Mouse (Mus musculus) cerebellum, adult 18-20 months (tissue): Measurements from ENCODE around the gene Ttll4.

Experiments
- DNase-seq, 2 experiments: peaks; one replicate each; pipeline ENCODE4 v3.0.0; 2021

The Ttll4 gene

DNA sequence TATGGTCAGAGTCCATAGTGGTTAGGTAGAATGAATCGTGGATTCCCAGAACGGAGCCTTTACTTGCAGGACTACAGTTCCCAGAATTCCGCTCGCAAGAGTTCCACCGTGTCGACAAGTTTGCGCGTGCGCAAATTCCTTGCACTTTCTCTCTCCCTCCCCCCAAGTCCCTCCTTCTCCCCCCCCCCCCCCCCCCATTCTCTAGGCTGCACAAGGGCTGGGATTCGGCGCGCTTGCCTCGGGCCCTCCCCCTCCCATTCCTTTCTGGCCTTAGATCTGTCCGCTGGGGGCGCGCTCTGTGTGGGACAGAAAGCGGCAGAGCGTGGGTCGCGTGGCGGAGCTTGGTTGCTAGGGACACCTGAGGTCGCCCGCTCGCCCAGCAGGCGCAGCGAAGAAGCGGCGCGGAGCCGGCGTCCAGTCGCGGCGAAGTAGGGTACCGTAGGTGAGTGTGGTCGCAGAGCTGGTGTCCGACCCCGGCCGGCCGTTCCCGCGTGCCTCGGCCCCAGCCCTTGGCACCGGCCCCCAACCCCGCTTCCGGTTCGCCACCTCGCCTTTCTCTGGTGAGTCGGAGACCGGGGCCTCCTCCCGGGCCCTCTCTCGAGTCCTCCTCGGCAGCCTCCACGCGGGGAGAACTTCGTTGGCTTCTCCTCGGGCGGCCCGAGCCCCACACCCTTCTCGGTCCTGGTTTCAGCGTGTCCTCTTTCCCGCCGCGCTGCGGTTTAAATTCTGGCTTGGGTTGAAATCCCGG lies at the start of gene Ttll4:
TSS of gene Ttll4 (plus strand) at position 298 of the 748 bp plus-strand sequence.
- peak; percentile 97 to 98 for DNase-seq

DNA sequence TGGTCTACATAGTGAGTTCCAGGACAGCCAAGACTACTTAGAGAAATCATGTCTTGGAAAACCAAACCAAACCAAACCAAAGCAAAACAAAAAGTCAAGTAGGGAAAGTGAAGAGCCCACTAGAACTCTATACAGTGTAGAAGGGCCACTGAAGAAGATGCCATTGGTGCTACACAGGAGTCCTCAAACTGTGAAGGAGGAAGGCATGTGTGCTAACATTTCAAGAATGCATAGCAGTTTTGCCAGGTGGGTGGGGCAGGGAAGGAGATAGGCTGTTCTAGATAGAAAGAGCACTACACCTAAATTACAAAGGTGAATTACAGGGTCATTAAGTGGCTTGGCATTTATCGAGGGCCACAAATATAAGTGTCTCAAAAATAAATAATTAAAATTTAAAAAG lies 37.4 kb upstream of the Ttll4 start:
- DNase-seq, result no peak

DNA sequence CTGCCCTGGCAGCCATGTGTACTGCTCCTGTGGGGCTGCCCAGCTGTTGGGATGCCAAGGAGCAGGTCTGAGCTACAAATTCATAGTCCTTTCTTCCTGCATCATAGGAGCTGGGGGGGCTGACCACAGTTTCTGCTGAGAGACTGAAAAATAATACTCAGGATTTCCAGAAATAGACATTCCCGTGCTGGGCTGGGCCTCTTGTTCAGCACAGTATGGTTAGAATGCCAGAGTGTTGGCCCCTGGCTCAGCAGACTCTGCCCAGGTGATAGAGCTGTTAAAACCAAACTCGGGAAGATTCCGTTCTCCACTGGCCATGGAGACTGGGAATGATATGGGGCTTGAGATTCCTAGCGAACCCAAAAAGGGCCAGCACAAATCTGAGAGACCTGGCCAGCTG lies 35.5 kb upstream of the Ttll4 start:
- DNase-seq, result no peak

DNA sequence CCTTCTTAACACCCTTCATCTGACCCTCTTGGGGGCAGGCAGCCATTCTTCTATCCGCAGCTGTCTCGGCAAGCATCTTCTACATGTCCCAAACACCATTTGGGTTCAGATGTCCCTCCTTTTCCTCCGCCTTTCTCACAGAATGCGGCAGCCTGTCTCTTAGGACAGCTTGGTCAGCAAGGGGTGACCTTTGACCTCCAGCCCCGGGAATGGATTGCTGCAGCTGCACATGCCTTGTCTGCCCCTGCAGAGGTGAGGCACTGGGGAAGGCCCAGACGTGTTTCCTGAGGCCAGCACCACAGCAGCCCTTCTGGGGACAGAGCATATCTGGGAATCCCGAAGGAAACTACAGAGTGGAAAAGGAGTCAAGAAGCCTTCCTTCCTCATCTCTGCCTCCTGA lies 33.5 kb upstream of the Ttll4 start:
- DNase-seq, result no peak

DNA sequence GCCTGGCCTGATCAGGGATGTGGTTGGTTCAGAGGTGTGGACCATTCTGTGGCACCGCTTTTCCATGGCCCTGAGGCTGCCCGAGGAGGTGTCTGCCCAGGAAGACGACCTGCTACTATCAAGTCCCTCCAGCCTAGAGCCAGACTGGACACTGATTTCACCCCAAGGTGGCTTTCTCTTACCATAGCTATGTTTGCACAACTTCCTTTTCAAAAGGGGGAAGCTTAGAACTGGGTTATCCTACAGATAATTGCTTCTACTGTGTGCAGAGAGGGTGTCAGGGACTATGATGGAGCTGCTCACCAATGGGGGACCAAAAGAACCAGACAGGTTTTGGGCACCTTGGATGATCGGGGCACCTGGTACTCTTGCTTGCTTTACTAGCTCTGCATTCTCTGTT lies 28.8 kb upstream of the Ttll4 start:
- no peak for DNase-seq

DNA sequence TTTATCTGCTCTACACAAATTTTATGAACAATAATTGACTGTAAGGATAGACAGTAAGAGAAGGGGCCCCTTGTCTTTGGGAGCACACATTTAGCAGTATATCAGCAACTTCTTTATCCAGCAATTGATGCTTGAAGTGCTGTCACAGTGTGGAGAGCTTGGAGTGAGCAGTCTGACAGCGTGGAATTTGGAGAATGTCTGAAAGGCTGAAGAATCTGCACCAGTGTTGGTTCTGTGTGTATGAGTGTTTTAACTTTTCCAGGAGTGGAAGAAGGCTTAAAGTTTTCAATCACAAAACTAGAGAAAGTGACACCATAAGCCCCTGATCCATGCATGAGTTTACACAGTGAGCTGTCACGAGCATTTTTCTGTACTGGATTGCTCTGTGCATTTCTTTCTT lies 18.0 kb upstream of the Ttll4 start:
- no peak for DNase-seq

DNA sequence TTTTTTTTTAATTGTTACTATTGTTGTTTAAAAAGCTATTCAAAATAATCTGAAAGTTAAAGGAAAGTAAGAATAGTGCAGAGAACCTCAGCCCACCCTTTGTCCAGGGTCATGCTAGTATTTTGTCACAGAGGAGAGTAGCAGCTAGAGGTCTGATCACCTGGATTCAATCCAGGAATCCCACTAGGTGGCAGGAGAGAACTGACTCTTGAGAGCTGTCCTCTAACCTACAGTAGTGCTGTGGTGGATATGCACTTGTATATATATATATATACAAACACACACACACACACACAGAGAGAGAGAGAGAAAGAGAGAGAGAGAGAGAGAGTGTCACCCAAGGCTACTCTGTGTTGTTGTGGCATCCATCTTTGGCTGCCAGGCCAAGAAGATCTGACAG lies 17.6 kb upstream of the Ttll4 start:
- DNase-seq, result no peak

DNA sequence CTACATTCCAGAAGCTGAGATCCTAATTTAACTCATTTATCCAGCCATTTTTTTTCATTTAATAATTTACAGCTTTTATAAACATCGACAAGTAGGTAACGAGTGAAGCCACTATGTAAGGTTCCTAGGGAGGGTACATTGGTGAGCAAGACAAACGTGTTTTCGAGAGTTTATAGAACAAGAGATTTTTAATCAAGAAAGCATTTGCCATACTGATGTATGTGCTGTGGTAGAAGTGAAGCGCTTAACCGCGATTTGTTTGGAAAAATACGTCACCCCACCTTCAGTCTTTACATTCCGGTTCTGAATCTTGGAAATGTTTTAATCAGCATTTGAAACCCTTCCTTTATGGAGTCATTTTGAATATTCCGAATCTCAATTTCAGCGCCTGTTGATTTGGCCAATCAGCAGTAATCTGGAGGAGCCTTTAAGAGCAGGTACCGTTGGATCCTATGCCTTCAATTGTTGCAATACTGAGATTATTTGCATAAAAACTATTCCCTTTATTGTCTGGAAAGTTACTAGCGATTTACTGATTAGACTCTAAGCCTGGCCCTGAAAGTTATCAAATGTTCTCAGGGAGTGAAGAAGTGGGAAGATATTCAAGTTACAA lies 814 bp downstream of the Ttll4 start:
- DNase-seq, result no peak

DNA sequence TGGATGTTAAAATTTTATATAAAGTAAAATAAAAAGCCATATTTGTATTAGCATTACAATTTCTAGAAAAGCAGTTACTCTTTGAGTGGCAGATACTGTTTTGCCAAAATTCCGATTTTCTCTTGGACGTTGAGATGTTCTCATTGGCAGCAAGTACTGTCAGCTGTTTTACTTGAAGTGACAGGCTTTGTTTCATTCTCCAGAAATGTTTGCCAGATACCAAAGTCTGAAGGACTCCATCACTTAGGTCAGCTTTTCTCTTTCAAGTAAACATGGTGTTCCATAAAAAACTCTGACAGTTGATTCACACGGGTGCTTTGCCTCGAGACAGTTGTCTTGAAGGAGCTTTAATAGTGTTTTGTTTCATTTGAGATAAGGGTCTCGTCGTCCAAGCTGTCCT lies 3.6 kb downstream of the Ttll4 start:
- no peak for DNase-seq

DNA sequence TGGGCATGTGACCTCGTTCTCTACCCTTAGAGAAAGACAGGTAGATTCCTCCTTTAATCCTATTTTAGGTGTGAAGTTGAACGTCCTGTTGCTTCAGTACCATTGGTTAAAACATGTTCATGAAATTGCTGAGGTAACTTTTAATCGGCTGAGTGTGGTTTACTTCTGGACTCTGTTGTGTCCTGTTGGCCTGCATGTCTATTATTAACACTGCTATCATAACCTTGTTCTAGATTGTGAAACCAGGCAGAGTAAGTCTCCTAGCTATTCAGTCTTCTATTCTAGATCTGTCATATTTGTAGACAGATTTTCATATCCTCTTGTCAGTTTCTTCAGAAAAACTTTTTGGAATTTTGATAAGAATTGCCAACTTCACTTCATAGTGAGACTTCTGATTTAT lies 6.8 kb downstream of the Ttll4 start:
- DNase-seq, result no peak

DNA sequence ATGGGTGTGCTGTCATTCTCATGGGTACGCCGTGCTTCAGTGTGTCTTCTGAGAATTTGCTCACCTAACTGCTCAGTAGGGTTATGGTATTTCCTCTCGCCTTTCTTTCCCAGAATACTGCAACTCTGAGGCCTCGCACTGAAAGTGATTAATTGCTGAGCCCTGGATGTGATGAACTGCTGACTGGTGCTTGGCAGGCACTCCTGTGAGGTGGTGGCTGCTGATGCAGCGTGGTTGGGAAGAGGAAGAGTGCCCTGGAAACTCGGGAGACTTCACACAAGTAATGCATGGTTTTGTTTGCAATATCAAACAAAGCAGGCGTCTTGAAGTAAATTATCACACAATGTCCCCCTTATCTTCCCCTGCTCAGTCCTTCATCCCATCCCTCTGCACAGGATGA lies 11.2 kb downstream of the Ttll4 start:
- no peak for DNase-seq

DNA sequence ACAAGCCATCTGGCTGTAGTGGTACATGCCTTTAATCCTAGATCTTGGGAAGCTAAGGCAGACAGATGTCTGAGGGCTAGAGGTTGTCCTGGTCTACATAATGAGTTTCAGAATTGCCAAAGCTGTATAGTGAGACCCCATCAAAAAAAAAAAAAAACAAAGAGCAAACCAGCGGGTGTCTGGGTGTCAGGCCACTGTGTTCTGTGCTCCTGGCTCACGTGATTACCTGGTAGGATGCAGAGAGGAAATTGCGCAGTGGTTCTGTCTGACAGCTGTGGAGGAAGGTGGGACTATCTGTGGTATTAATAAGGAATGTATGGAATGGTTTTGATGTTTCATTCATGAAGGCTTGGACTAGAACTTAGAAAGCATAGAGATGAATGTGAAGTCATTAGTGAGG lies 15.3 kb downstream of the Ttll4 start:
- no peak for DNase-seq

DNA sequence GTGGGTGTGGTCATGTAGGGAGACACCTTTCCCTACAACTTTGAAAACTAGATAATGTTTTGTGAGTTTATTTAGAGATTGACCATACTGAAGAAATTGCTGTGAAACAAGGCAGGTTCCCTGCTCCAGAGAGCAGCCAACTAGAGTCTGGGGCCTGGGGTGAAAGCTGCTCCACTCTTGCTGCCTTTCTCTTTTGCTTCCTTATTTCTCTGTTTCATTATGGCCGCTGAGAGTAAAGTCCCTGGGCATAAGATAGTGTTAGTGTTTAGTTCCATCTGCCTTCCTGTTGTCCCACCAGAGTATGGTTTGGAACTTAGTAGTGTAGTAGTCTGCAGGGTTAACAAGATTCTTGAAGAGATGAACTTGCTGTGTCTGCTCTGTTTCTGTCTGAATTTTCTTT lies 16.3 kb downstream of the Ttll4 start:
- DNase-seq, result no peak

DNA sequence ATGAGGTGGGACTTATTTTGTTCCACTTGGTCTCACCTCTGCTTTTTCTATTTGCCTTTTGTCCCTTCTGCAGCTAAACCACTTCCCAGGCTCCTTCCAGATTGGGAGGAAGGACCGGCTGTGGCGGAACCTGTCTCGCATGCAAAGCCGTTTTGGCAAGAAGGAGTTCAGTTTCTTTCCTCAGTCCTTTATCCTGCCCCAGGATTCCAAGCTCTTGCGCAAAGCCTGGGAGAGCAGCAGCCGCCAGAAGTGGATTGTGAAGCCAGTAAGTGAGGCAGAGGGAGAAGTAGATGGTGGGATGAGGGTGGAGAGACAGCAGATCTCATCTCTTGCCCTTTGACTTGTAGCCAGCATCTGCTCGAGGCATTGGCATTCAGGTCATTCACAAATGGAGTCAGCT lies 25.6 kb downstream of the Ttll4 start:
- DNase-seq, result no peak

DNA sequence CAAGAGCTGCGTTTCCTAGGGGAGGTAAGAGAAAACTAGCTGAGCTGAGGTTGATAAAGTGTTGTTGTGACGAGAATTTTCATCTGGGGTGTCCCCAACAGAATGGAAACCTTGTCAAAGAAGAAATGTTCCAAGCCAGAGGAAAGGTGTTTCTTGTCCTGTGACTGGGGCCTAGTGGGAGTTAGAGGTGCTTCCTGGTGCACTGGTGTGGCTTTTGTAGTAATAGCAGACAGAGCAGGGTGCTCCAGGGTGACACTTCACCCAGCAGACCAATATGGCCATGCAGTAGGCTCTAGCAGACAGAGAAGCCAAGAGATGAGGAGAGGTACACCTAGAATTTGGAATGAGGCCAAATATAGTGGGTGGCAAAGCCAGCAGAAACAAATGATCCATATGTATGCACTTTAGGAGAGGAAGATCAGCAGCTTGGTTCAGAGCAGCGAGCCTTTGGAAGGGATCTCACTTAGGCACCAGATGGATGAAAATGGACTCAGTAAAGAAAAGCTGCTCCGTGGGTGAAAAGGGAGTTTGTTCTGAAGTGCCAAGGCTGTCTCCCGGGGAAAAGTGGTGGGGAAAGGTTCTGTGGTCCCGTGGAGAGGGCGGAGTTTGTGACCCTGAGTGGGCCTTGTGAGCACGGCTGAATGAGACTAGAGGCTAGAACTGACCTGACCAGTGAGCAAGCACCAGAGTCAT lies 32.5 kb downstream of the Ttll4 start:
- DNase-seq, result no peak

DNA sequence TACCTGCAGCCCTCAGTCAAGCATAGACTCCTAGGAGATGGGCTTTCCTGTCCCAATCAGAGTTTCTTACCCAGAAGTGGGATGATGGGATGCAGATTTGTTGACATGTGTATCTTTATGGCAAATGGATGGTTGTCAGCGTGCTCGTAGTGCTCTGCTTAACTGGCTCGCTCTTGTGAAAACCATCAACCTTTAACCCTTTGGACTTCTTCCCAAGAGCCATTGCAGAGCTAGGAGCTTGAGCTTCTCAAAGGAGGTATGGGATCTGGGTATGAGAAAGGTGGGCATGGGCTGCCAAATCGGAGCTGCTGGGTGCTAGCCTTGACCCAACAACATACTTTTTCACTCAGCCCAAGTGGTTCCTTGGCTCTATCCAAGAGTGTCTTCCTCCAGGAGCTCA lies 34.3 kb downstream of the Ttll4 start:
- no peak for DNase-seq

DNA sequence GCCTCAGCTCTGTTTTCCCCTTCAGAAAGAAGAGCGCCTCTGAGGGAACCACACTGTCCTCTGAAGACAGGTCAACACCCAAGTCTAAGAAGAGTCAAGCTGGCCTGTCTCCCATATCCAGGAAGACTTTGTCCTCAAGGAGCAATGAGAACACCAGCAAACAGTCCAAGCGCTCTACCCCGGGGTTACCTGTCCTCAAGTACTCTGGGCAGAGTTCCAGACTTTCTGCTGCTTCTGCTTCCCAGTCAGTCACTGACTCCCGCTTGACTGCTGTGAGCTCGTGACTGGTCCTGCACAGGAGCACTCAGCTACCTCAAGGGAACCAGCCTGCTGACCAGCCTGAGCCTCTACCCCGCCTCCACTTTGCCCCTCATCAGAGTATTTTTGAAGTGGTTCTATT lies 35.9 kb downstream of the Ttll4 start:
- DNase-seq, result no peak

DNA sequence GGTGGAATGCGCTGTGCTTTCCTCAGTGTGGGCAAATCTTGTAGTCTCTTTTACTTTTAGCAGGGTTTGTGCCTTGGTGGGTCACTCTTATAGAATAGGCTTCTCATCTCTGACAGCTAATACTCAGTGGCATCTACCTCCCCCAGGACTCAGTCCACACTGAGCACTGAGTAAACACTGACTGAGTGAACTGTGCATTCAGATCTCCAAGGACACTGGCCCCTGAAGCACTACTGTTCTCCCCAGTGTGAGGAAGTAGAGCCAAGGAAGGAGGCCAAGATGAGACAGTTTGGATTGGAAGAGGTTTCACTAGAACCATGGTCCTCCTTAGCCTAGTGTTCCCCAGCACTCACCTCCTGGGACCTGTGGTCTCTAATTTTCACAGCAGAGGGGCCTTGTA lies 36.8 kb downstream of the Ttll4 start:
- no peak for DNase-seq

DNA sequence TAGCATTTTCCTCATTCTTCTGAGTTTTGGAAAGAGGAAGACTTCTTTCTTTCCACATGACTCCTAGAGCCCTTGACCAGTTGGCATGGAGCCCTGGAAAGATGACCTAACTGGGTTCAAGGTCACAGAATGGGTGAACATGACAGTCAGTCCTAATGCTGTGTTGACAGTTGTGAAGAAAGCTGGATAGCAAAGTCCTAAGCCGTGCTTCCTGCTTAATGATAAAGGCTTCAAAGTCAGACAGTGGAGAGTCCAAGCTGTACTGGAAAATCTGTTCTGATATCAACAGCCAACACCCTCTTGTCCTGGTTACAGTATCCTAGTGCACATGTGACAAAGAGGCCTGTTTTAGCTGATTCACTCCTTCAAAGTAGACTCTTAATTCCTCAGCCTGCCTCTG lies 37.2 kb downstream of the Ttll4 start:
- no peak for DNase-seq

DNA sequence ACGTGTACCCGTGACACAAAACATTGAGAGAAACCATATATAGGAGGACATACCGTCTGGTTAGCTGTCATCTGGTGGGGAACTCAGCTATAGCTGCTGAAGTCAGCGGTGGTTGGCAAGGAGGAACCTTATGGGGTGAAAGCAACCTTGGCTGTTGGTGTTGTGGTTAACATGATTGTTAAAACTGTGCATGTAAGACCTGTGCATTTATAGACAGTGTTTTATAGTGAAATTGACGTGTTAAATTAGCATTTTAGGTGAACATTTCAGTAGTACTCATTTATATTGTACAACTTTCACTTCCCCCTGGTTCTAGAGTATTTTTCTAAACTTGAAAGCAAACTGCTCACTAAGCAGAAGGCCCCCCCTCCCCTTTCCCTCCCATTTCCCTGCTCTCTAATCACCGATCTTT lies 40.6 kb downstream of the Ttll4 start:
- DNase-seq, result no peak

DNA sequence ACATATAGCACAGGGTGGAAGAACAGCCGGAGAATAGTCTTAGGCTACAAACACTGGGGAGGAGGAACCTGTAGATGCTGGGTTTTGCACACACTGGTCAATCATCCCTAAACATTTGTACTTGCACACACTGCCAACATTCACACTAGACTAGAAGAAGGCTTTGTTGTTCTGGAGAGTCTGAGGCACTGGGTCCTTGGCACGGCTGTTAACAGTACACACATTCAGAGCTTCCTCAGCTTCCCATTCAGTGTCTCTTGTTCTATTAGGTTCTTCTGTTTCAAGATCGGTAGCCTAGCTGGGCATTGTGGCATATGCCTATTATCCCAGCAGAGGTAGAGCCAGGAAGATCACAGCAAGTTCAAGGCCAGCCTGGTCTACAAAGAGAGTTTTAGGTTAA lies 42.6 kb downstream of the Ttll4 start:
- no peak for DNase-seq

DNA sequence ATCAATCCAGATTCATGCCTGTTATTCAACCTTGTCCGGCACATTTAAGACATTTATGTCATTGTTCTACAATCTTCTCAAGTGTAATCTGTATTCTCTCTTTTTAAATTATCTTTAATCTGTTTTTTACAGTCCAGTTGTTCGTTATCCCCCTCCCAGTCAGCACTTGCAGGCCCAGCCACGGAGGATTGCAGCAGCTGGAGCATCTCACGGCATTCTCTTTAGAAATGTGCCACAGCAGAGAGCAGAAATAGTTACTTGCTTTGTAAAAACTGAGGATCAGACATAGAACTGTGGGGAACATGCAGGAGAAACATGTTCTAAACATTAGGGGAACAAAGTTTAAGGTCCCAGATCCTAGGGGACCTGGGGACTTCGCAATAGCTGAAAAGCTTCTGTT lies 43.5 kb downstream of the Ttll4 start:
- no peak for DNase-seq

DNA sequence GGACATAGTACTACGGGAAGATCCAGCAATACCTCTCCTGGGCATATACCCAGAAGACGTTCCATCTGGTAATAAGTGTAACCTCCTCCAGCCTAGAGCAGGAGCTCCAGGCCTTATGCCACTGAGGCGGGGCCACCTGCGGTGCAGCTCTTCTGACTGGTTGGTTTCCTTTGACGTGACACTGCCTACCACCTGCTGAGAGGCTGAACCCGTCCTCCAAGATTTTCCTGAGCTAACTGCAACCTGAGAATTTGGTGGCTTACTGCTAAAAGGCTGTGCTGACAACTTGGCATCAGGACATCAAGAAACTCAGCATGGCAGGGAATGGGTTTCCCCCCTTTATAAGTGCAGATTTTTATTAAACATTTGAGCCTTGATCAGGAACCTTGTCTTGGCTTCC lies 48.0 kb downstream of the Ttll4 start:
- no peak for DNase-seq

DNA sequence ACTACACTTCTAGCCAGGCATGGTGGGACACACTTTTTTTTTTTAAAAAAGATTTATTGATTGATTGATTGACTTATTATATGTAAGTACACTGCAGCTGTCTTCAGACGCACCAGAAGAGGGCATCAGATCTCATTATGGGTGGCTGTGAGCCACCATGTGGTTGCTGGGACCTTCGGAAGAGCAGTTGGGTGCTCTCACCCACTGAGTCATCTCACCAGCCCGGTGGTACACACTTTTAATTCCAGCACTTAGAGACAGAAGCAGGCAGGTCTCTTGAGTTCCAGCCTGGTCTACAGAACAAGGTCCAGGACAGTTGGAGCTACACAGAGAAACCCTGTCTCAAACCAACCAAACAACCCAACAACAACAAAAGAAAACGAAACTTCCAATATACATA lies 50.5 kb downstream of the Ttll4 start:
- DNase-seq, result no peak
